Mouse (Mus musculus) intestine, postnatal 0 days (tissue): ENCODE data around the gene Cfap74. TPM values are rescaled to one million over a fixed set of nuclear protein-coding genes. Genes with fewer than 3 reads are reported as not detected.
A peak's percentile ranks its signal among the peaks of the same experiment; 100 is the strongest.
"Not testable (repeated sequence)": the region's sequence is repeated elsewhere in the genome, so short reads cannot be mapped to it uniquely, and the experiment has no call there.

Experiments used
- ATAC-seq: fragments of 200-750 bp; cut with Nextera tagmentation; 2 replicates; pipeline ENCODE4 v1.8.0; 2017; ENCODE audit warnings: mild to moderate bottlenecking, moderate TSS enrichment, moderate library complexity
- H3K27ac ChIP-seq: fragments of 300-500 bp; sonication (generic); 2 replicates; pipeline ENCODE4 v1.5.1; 2014; ENCODE audit warnings: mild to moderate bottlenecking, low read depth, low read length, moderate library complexity
- H3K27me3 ChIP-seq: fragments of 300-500 bp; sonication (generic); replicated peaks from 2 replicates; pipeline ENCODE4 v1.6.1; 2014; ENCODE audit warnings: low read length, mixed read lengths; ENCODE audit not compliant: control insufficient read depth, insufficient read depth
- H3K36me3 ChIP-seq: fragments of 300-500 bp; sonication (generic); 2 replicates; pipeline ENCODE4 v1.6.1; 2014; ENCODE audit warnings: mild to moderate bottlenecking, moderate library complexity; ENCODE audit not compliant: control insufficient read depth, insufficient read depth
- H3K4me1 ChIP-seq: fragments of 300-500 bp; sonication (generic); replicated peaks from 2 replicates; pipeline ENCODE4 v1.6.1; 2014; ENCODE audit warnings: antibody characterized with exemption, low read length, mixed read lengths; ENCODE audit not compliant: control insufficient read depth, insufficient read depth
- H3K4me2 ChIP-seq: fragments of 300-500 bp; sonication (generic); replicated peaks from 2 replicates; pipeline ENCODE4 v1.6.1; 2014; ENCODE audit warnings: low read depth, mild to moderate bottlenecking, moderate library complexity
- H3K4me3 ChIP-seq: fragments of 300-500 bp; sonication (generic); 2 replicates; pipeline ENCODE4 v1.5.1; 2014; ENCODE audit warnings: low read depth, low read length
- H3K9ac ChIP-seq: fragments of 300-500 bp; sonication (generic); 2 replicates; pipeline ENCODE4 v1.6.1; 2014; ENCODE audit warnings: mild to moderate bottlenecking, low read depth, low read length
- H3K9me3 ChIP-seq: fragments of 300-500 bp; sonication (generic); 2 replicates; pipeline ENCODE4 v1.6.1; 2016; ENCODE audit warnings: mixed run types; ENCODE audit not compliant: control insufficient read depth
- CTCF ChIP-seq: sonication (generic); IDR thresholded peaks from 2 replicates; pipeline ENCODE4 v1.5.1; 2016; ENCODE audit warnings: low read depth, mild to moderate bottlenecking, control low read depth, antibody characterized with exemption, moderate library complexity
- WGBS: fragments of 180-500 bp; shearing (Covaris S2); extraction: QIAGEN DNeasy Blood & Tissue Kit; methylation state at CpG from one replicate; pipeline ENCODE4 v1.1.7; 2014; 5-methylcytosine and 5-hydroxymethylcytosine counted together
- polyA plus RNA-seq: library from polyadenylated mRNA; unstranded; fragments of >200 nt; fragmentation: Nextera tagmentation; extraction: Ambion mirVana; gene quantifications from 2 replicates; pipeline ENCODE4 v1.2.1, GENCODE M21; 2015

Cfap74 gene
- polyA plus RNA-seq, 1 experiment from 2014 or later: 0.52 TPM

DNA sequence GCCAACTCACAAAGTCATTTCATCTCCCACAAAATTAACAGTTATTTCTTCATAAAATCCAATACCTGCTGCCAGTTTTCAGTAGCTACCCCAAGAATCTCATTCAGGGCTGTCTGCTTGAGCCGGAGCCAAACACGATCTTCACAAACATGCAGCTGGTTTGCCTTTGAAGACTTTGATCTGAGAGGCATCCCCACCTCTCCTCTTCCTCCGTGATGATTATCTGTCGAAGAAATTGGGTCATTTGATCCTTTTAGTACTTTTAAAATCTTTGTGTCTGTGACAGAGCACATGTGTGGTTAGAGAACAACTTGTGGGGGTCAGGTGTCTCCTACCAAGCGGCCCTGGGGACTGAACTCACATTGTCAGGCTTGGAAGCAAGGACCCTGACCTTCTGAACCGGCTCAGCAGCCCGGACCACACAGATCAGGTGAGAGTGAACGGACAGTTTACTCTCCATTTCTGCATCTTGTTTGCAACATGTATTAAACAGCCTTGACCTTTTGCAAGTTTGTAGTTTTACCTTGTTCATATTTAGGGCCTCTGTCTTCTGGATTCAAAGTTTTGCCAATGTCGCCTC, 5.8 kb downstream of the Cfap74 start:
- H3K4me2 ChIP-seq: no peak overlapping the region
- no peak for ATAC-seq
- WGBS: 73% methylated on average over 9 of the region's 9 CpGs
- H3K4me1 ChIP-seq: no peaks in the 10 kb centered on the region
- H3K9ac ChIP-seq: no peak overlapping the region
- no peaks in the 10 kb centered on the region for H3K9me3 ChIP-seq
- no peak for TF ChIP-seq CTCF
- no peaks in the 10 kb centered on the region for H3K36me3 ChIP-seq
- H3K27ac ChIP-seq: no peak overlapping the region
- no peaks in the 10 kb centered on the region for H3K27me3 ChIP-seq
- no peak overlapping the region for H3K4me3 ChIP-seq

DNA sequence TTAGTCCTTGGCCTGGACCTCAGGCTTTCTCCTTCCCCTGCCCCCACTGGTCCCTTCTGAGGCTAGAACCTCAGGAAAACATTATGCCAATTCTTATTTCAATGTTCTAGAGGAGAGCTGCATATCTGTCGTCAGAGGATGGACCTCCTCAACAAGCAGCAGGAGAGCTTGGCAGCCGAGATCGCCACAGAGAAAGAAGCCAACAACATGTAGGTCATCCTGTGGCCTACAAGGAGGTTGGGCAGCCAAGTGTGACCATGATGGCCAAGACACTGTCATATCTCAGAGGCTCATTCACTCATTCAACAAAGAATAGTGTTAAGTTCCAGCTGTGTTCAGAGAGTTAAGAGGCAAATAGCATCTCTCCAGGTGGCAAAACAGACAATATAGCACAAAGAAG, 11.1 kb downstream of the Cfap74 start:
- 90% methylated on average over 3 of the region's 3 CpGs for WGBS
- H3K4me2 ChIP-seq: no peak overlapping the region
- no peak overlapping the region for H3K4me3 ChIP-seq
- no peaks in the 10 kb centered on the region for H3K36me3 ChIP-seq
- ATAC-seq: no peak
- no peaks in the 10 kb centered on the region for H3K27me3 ChIP-seq
- H3K9me3 ChIP-seq: no peaks in the 10 kb centered on the region
- no peaks in the 10 kb centered on the region for H3K4me1 ChIP-seq
- TF ChIP-seq CTCF: no peak
- no peak overlapping the region for H3K27ac ChIP-seq
- H3K9ac ChIP-seq: no peak overlapping the region

DNA sequence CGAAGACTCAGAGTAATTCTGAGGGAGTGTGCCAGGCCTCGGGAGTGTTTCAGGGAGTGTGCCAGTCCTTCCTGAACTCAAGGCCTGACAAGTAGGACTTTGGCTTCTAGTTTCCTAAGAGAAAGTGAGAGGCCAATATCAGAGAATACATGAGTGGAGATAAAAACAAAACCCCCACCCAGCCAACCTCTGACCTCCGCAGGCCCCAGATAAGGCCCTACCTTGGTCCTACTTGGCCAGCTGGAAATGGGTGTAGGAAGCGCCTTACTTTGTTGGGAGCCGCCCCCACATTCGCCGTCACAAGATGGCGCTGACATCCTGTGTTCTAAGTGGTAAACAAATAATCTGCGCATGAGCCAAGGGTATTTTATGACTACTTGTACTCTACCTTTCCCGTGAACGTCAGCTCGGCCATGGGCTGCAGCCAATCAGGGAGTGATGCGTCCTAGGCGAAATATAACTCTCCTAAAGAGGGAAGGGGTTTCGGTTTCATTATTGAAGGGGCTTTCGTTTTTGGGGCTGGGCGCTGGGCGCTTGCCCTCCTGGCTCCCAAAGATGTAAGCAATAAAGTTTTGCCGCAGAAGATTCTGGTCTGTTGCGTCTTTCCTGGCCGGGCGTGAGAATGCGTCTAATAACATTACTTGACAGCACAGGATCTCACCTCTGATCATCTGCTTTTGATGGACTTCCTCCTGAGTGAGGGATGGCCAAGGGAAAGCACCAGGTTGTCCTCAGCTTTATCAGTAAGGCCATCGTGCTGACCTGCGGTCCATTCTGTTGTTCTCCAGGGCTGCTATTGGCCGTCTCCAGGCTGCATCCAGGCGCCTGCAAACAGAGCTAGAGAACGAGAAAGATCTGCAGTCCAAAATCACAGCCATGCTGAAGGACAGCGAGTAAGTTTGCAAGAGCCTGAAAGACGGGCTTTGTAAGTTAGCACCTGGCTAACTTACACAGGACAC, 12.7 kb downstream of the Cfap74 start:
- H3K9ac ChIP-seq, H3K4me3 ChIP-seq, H3K27ac ChIP-seq, H3K36me3 ChIP-seq, H3K4me1 ChIP-seq, H3K27me3 ChIP-seq, H3K9me3 ChIP-seq: not testable (repeated sequence)
- ATAC-seq: peak; percentile 66
- 65% methylated on average over 20 of the region's 30 CpGs for WGBS
- H3K4me2 ChIP-seq: 0 out of 2 replicates have a peak overlapping the region, but pooled peaks have one; percentile 4

DNA sequence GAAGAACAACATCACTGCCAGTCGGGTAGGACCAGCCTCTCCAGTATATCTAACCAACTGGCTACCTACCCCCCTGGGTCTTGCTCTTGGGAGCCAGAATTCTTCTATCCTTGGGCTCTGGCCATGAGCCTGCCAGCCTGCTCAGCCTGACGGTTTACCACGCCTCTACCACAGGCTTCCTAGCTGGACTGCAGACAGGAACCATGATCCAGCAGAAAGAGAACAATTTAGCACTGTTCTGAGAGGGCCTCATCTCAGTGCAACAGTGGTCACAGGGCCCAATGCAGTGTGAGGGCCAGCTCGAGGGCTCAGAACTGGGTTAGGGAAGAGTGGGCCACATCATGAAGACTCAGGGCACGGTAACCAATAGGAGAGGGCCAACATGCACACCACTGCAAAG, 15.0 kb downstream of the Cfap74 start:
- H3K27me3 ChIP-seq: no peaks in the 10 kb centered on the region
- H3K9ac ChIP-seq: no peak overlapping the region
- TF ChIP-seq CTCF: no peak
- WGBS: 73% methylated on average over 5 of the region's 5 CpGs
- no peak overlapping the region for H3K4me3 ChIP-seq
- H3K4me1 ChIP-seq: no peaks in the 10 kb centered on the region
- ATAC-seq: no peak
- no peak overlapping the region for H3K4me2 ChIP-seq
- H3K27ac ChIP-seq: no peak overlapping the region
- H3K9me3 ChIP-seq: no peaks in the 10 kb centered on the region
- no peaks in the 10 kb centered on the region for H3K36me3 ChIP-seq

DNA sequence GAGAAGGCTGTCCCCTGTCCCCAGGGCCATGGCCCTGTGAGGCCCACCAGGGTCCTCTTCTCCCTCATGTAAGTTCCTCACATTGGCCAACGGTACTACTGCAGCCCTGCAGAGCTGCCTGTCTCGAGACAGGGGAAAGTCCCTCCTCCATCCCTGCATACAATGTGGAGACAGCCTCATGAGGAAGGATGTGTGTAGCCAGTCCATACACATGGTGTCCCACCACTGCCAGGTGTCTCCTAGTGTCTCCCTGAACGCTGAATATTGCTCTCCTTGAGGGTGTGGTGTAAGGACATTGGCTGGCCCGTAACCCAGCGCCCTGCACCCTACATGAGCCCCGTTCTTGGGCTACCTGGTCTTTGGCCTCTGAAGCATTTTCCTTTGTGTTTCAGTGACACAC, 17.3 kb downstream of the Cfap74 start:
- H3K27ac ChIP-seq: no peak overlapping the region
- H3K36me3 ChIP-seq: no peaks in the 10 kb centered on the region
- H3K4me1 ChIP-seq: no peaks in the 10 kb centered on the region
- ATAC-seq: no peak
- no peaks in the 10 kb centered on the region for H3K27me3 ChIP-seq
- WGBS: 75% methylated on average over 6 of the region's 6 CpGs
- H3K4me2 ChIP-seq: no peak overlapping the region
- no peak overlapping the region for H3K9ac ChIP-seq
- no peak overlapping the region for H3K4me3 ChIP-seq
- no peaks in the 10 kb centered on the region for H3K9me3 ChIP-seq
- TF ChIP-seq CTCF: no peak

DNA sequence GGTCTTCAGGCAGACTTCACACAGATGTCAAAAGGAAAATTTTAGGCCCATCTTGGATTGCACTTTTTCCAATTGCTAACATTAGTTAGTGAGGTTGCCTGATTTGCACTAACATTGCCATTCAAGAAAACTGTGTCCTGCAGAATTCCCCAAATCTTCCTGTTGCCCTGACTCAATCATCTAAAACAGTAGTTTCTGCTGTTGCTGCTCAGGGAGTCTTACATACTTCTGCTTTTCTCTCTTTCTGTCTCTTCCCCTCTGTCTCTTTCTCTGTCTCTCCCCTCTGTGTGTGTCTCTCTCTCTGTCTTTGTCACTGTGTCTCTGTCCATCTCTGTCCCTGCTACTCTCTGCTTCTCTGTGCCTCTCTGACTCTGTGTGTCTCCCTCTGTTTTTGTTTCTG, 19.5 kb downstream of the Cfap74 start:
- H3K27me3 ChIP-seq: no peaks in the 10 kb centered on the region
- no peak for TF ChIP-seq CTCF
- no peaks in the 10 kb centered on the region for H3K9me3 ChIP-seq
- no peaks in the 10 kb centered on the region for H3K36me3 ChIP-seq
- ATAC-seq: no peak
- H3K4me3 ChIP-seq: no peak overlapping the region
- no peak overlapping the region for H3K27ac ChIP-seq
- no peaks in the 10 kb centered on the region for H3K4me1 ChIP-seq
- no peak overlapping the region for H3K4me2 ChIP-seq
- H3K9ac ChIP-seq: no peak overlapping the region
